Mouse (Mus musculus) midbrain, embryonic 11.5 days (tissue): Measurements from ENCODE around the gene Dcbld1. TPM values are rescaled to one million over a fixed set of nuclear protein-coding genes. Genes with fewer than 3 reads are reported as not detected.

Source experiments
- ATAC-seq: fragments of 200-750 bp; cut with Nextera tagmentation; 2 replicates; pipeline ENCODE4 v1.8.0; 2017; ENCODE audit warnings: moderate TSS enrichment, moderate library complexity; ENCODE audit not compliant: low FRiP score
- DNase-seq: peaks from one replicate; pipeline ENCODE4 v3.0.0; 2015; ENCODE audit warnings: low spot score; ENCODE audit errors: missing footprints
- H3K27ac ChIP-seq: fragments of 300-500 bp; sonication (generic); 2 replicates; pipeline ENCODE4 v1.5.1; 2014; ENCODE audit warnings: low read depth, low read length
- H3K27me3 ChIP-seq: fragments of 300-500 bp; sonication (generic); 2 replicates; pipeline ENCODE4 v1.6.1; 2014; ENCODE audit warnings: mild to moderate bottlenecking, low read length, moderate library complexity, mixed read lengths; ENCODE audit not compliant: control insufficient read depth, insufficient read depth
- H3K36me3 ChIP-seq: fragments of 300-500 bp; sonication (generic); 2 replicates; pipeline ENCODE4 v1.6.1; 2014; ENCODE audit warnings: mild to moderate bottlenecking, low read length, moderate library complexity, mixed read lengths; ENCODE audit not compliant: control insufficient read depth, insufficient read depth
- H3K4me1 ChIP-seq: fragments of 300-500 bp; sonication (generic); 2 replicates; pipeline ENCODE4 v1.6.1; 2014; ENCODE audit warnings: low read length; ENCODE audit not compliant: control insufficient read depth, insufficient read depth
- H3K4me2 ChIP-seq: fragments of 300-500 bp; sonication (generic); 2 replicates; pipeline ENCODE4 v1.6.1; 2014; ENCODE audit warnings: mild to moderate bottlenecking, moderate library complexity
- H3K4me3 ChIP-seq: fragments of 300-500 bp; sonication (generic); 2 replicates; pipeline ENCODE4 v1.5.1; 2014; ENCODE audit warnings: low read depth, low read length
- H3K9ac ChIP-seq: fragments of 300-500 bp; sonication (generic); 2 replicates; pipeline ENCODE4 v1.6.1; 2014; ENCODE audit warnings: low read length
- H3K9me3 ChIP-seq: fragments of 300-500 bp; sonication (generic); 2 replicates; pipeline ENCODE4 v1.6.1; 2016; ENCODE audit warnings: low read length; ENCODE audit not compliant: control insufficient read depth
- WGBS: fragments of 180-500 bp; shearing (Covaris S2); extraction: QIAGEN DNeasy Blood & Tissue Kit; methylation state at CpG from one replicate; pipeline ENCODE4 v1.1.7; 2014; 5-methylcytosine and 5-hydroxymethylcytosine counted together
- polyA plus RNA-seq: library from polyadenylated mRNA; unstranded; fragments of >200 nt; fragmentation: Nextera tagmentation; extraction: Ambion mirVana; gene quantifications from 2 replicates; pipeline ENCODE4 v1.2.1, GENCODE M21; 2014

Dcbld1 gene
- polyA plus RNA-seq, 1 experiment from 2014 or later = 17.4 TPM

- peak overlapping the region; percentile 61 for H3K4me2 ChIP-seq
- no peaks in the 10 kb centered on the region for H3K36me3 ChIP-seq
- H3K9ac ChIP-seq = no peak overlapping the region; the same call in 1 of the 2 replicates
- no peaks in the 10 kb centered on the region for H3K27me3 ChIP-seq
- H3K9me3 ChIP-seq = no peaks in the 10 kb centered on the region
- peak; percentile 91 for DNase-seq
- 11% methylated on average over 21 of the region's 21 CpGs for WGBS
- H3K4me1 ChIP-seq = peaks cover 5% of the 10 kb centered on the region; the same call in 1 of the 2 replicates
- no peak overlapping the region for H3K27ac ChIP-seq
- H3K4me3 ChIP-seq = peak overlapping the region; percentile 72
- ATAC-seq = peak; percentile 14
Observed at GRCm38 (mm10) chr10:52232196-52233176, 933 bp upstream of the Dcbld1 start.

- peak overlapping the region; percentile 85 for H3K9ac ChIP-seq
- H3K4me2 ChIP-seq = peak overlapping the region; percentile 61
- WGBS = 1% methylated on average over 38 of the region's 40 CpGs
- peak overlapping the region; percentile 72 for H3K4me3 ChIP-seq
- H3K36me3 ChIP-seq = no peaks in the 10 kb centered on the region
- peak overlapping the region; percentile 44; the same call in 1 of the 2 replicates for H3K27ac ChIP-seq
- H3K27me3 ChIP-seq = no peaks in the 10 kb centered on the region
- DNase-seq (peak; percentile 97), ATAC-seq (peak; percentile 79)
- no peaks in the 10 kb centered on the region for H3K9me3 ChIP-seq
- peaks cover 5% of the 10 kb centered on the region; the same call in 1 of the 2 replicates for H3K4me1 ChIP-seq
Observed at GRCm38 (mm10) chr10:52233969-52234653, 692 bp downstream of the Dcbld1 start.

DNA sequence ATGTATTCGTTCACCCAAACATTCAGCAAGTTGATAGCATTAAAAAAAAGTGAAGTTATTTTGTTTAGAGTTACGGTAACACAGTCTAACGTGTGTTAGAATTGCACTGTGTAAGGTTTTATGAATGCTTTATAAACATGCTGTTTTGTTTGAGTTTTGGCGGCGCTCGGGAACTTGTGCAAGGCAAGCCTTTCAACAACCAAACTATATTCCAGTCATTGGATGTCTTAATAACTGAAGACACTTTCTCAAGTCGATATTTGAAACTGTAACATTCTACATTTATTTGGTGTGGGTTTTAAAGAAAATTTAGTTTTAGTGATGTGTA lies 1.2 kb downstream of the Dcbld1 start:
- ATAC-seq (no peak), DNase-seq (no peak)
- no peaks in the 10 kb centered on the region for H3K36me3 ChIP-seq
- peak overlapping the region; percentile 61 for H3K4me2 ChIP-seq
- H3K27me3 ChIP-seq = no peaks in the 10 kb centered on the region
- peak overlapping the region; percentile 85 for H3K9ac ChIP-seq
- peaks cover 5% of the 10 kb centered on the region; the same call in 1 of the 2 replicates for H3K4me1 ChIP-seq
- no peaks in the 10 kb centered on the region for H3K9me3 ChIP-seq
- 21% methylated on average over 7 of the region's 7 CpGs for WGBS
- H3K4me3 ChIP-seq = peak overlapping the region; percentile 72
- no peak overlapping the region for H3K27ac ChIP-seq

DNA sequence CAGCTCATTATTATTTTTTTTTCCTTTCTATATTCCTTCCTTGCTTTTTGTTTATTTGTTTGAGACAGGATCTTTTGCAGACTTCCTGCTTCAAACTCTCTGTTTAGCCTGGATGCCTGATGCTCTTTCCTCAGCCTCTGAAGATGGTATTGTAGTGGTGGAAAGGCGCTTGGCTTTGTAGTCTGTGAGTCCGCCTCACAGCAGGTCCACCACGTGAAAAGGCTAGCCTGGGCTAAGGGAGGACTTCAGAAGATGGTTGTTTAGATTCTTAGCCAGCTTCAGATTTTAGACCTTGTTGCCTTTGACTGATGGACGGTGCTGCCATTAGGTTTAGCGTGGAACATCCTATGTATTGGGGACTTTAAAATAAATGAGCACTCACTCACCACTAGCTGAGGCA lies 2.0 kb downstream of the Dcbld1 start:
- DNase-seq (no peak), ATAC-seq (no peak)
- no peak overlapping the region for H3K4me3 ChIP-seq
- peaks cover 5% of the 10 kb centered on the region; the same call in 1 of the 2 replicates for H3K4me1 ChIP-seq
- H3K4me2 ChIP-seq = no peak overlapping the region
- no peaks in the 10 kb centered on the region for H3K9me3 ChIP-seq
- H3K27ac ChIP-seq = no peak overlapping the region
- H3K9ac ChIP-seq = no peak overlapping the region
- WGBS = 88% methylated on average over 5 of the region's 5 CpGs
- H3K36me3 ChIP-seq = no peaks in the 10 kb centered on the region
- H3K27me3 ChIP-seq = no peaks in the 10 kb centered on the region

DNA sequence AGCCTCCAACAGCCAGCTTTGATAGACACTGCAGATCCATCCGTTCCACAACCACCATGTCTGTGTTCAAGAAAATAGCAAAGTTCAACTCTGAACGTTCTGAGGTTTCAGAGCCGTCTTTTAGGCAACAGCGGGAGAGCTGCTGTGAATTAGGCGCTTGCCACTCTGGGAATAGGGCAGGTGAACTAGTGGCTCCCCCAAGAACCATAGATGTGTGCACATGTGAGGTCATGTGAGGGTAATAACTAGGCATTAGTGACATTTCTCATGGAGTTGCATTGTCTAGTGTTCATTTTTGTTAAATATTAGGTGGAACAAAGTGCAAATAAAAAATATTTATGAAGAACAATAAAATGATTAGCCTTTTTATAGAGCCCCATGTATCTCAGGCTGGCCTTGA lies 8.6 kb downstream of the Dcbld1 start:
- Histone ChIP-seq H3K27ac (no peak overlapping the region), H3K9ac (no peak overlapping the region), H3K9me3 (no peaks in the 10 kb centered on the region), H3K4me2 (no peak overlapping the region), H3K27me3 (no peaks in the 10 kb centered on the region), H3K4me1 (no peaks in the 10 kb centered on the region), H3K4me3 (no peak overlapping the region), H3K36me3 (no peaks in the 10 kb centered on the region)
- ATAC-seq (no peak), DNase-seq (no peak)
- 95% methylated on average over 5 of the region's 5 CpGs for WGBS

- DNase-seq = no peak
- H3K36me3 ChIP-seq = no peaks in the 10 kb centered on the region
- no peaks in the 10 kb centered on the region for H3K27me3 ChIP-seq
- H3K4me1 ChIP-seq = no peaks in the 10 kb centered on the region
- ATAC-seq = no peak
- no peak overlapping the region for H3K4me2 ChIP-seq
- no peaks in the 10 kb centered on the region for H3K9me3 ChIP-seq
- WGBS = 78% methylated on average over 7 of the region's 7 CpGs
- H3K27ac ChIP-seq = no peak overlapping the region
- no peak overlapping the region for H3K4me3 ChIP-seq
- H3K9ac ChIP-seq = no peak overlapping the region
Observed at GRCm38 (mm10) chr10:52242680-52243323, 9.4 kb downstream of the Dcbld1 start.

- Histone ChIP-seq H3K27ac (no peak overlapping the region), H3K4me1 (no peaks in the 10 kb centered on the region), H3K36me3 (no peaks in the 10 kb centered on the region), H3K27me3 (no peaks in the 10 kb centered on the region), H3K4me2 (no peak overlapping the region), H3K9ac (no peak overlapping the region), H3K9me3 (no peaks in the 10 kb centered on the region), H3K4me3 (no peak overlapping the region)
- WGBS = 44% methylated on average over 3 of the region's 3 CpGs
- no peak for DNase-seq
- ATAC-seq = no peak
Observed at GRCm38 (mm10) chr10:52246207-52246606, 12.8 kb downstream of the Dcbld1 start.

DNA sequence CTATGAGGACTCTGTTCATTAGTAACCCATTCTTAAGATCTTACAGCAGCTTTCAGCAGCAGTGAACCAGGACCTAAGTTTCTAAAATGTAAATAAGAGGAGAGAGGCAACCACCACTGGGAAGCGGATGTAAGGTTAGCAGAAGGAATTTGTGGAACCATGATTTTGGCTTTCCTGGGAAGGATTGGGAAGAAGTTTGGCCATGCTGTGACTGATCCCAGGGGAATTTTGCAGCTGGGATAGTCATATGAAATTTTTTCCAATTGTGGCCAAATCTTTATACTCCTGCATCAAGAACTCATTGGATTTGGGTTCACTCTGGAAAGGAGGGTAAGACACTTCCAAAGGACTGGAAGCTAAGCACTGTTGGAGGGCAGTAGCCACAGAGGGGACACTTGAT lies 18.8 kb downstream of the Dcbld1 start:
- Histone ChIP-seq H3K9me3 (no peaks in the 10 kb centered on the region), H3K4me3 (no peak overlapping the region), H3K27ac (no peak overlapping the region), H3K36me3 (no peaks in the 10 kb centered on the region), H3K9ac (no peak overlapping the region), H3K4me2 (no peak overlapping the region), H3K27me3 (no peaks in the 10 kb centered on the region), H3K4me1 (no peaks in the 10 kb centered on the region)
- no peak for DNase-seq
- no peak for ATAC-seq
- WGBS = 94% methylated on average over 1 of the region's 1 CpGs
